Mouse (Mus musculus): Measurements from ENCODE around the gene Cebpb. TPM values are rescaled to one million over a fixed set of nuclear protein-coding genes. Genes with fewer than 3 reads are reported as not detected.

The Cebpb gene
- polyA plus RNA-seq, 1 experiment, result not detected

DNA sequence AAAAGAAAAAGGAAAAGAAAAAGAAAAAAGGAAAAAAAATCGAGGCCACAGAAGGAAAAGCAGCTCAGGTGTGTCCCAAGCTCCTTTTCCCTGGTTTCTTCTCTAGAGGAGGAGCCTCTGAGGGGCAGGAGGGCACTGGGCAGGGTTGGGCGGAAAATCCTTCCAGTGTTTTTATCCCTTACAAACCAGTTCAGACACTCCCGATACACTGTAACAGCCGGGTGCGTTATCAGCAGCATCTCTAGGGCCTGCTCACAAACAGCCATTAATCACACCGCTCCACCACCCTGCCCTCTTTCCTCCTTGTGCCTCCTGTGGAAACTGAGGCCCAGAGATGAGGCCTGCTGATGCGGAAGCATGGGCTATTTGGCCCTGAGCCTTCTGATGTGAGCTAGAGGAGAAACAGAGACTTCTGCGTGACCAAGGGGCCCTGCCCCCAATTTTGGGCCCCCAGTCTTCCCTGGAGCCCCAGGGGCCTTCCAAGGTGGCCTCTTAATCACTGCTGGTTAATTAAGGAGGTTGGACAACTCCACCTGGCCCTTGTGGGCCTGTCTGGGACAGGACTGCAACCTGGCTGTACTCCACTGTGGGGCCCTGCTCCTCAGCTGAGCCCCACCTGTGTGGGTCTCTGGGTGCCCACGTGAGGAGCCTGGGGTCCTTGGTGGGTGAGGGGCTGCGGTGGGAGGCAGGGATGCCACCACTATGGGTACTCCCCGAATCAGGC is 32.6 kb downstream of the Cebpb start:
- no peak overlapping the region for H3K4me3 ChIP-seq (ENCODE audit: insufficient read depth, low read depth, low read length)
- 88% methylated on average over 11 of the region's 11 CpGs for WGBS
- no peak for TF ChIP-seq POLR2A (IDR thresholded peaks at IDR 0.05; ENCODE audit: insufficient read depth, low read depth, low read length)
- no peak for TF ChIP-seq CTCF (IDR thresholded peaks at IDR 0.05; ENCODE audit: insufficient read depth, low read depth, low read length)

DNA sequence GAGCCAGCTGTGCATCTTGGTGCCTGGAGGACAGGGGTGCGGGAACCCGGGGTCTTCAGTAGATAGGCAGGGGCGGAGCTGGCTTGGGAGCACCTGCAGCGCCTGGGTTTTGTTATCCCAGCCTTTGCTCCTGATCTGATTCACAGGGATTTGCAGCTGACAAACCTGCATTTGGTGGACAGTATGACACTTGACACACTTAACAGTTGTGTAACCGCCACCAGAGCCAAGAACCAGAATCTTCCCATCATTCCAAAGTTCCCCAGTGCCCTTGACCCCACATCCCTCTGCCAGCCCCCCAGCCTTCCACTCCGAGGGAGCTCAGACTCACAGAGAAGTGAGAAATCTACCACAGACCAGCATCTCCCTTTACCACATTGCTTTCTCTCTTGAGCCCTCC is 33.8 kb downstream of the Cebpb start:
- Histone ChIP-seq H3K4me3 (ENCODE audit: insufficient read depth, low read depth, low read length) (no peak overlapping the region), H3K4me1 (ENCODE audit: control insufficient read depth, insufficient read depth, low read length) (peaks cover 10% of the 10 kb centered on the region), H3K27ac (ENCODE audit: insufficient read depth, low read depth, low read length) (no peak overlapping the region)
- WGBS, result 81% methylated on average over 6 of the region's 6 CpGs
- no peak for TF ChIP-seq POLR2A (IDR thresholded peaks at IDR 0.05; ENCODE audit: insufficient read depth, low read depth, low read length)
- no peak for TF ChIP-seq CTCF (IDR thresholded peaks at IDR 0.05; ENCODE audit: insufficient read depth, low read depth, low read length)

More for the DNA sequence above, 32.6 kb downstream of the Cebpb start:
- Histone ChIP-seq H3K27ac (ENCODE audit: insufficient read depth, low read depth, low read length) (no peak overlapping the region), H3K4me1 (ENCODE audit: control insufficient read depth, insufficient read depth, low read length) (no peaks in the 10 kb centered on the region)

DNA sequence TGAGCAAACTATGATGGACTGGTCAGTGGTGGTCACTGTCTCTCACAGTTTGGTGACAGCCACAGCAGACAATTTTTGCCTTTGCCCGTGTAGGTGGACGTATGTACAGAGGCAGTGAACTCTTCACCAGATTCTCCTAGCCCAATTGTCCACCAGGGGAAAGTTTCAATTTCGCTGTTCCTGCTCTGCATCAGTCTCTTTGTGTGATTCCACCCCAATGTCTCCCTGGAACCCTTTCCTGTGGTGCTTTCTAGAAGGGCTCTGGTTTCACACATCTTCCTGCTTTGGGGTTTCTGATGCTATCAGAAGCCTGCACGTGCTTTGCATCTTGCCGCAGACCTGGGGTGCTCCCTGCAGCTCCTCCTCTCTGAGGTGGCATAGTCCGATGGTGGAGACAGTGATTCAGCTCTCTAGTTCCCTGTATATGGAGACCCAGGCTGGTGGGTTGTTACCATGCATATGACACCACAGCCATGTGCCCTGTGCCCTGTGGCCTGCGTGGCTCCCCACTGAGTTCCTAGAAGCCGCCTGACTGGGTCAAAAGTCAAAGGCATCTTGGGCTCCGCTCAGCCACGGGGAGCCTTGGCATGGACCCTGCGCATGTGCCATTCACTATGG is 35.0 kb downstream of the Cebpb start:
- Histone ChIP-seq H3K27ac (ENCODE audit: insufficient read depth, low read depth, low read length) (no peak overlapping the region), H3K4me3 (ENCODE audit: insufficient read depth, low read depth, low read length) (no peak overlapping the region), H3K4me1 (ENCODE audit: control insufficient read depth, insufficient read depth, low read length) (peaks cover 10% of the 10 kb centered on the region)
- no peak for TF ChIP-seq CTCF (IDR thresholded peaks at IDR 0.05; ENCODE audit: insufficient read depth, low read depth, low read length)
- no peak for TF ChIP-seq POLR2A (IDR thresholded peaks at IDR 0.05; ENCODE audit: insufficient read depth, low read depth, low read length)
- WGBS, result 90% methylated on average over 11 of the region's 11 CpGs

DNA sequence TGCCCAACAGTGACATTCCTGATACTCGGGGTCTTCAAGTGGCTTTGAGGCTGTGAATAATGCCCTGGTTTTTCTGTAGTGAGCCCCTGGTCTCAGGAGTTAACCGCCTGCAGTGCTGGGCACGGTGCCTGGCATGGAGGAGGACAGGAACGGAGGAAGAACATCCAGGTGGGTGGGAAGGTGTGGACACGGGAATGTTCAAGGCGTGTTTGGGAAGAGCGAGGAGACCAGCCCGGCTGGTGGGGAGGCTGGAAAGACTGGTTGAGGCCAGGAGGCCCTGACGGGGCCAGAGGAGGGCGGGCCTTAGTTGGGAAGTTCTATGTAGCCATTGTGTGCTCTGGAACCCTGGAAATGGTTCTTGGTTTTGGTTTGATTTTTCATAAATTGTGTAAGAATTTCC is 37.2 kb downstream of the Cebpb start:
- WGBS, result 92% methylated on average over 10 of the region's 10 CpGs
- H3K27ac ChIP-seq (ENCODE audit: insufficient read depth, low read depth, low read length), result no peak overlapping the region
- H3K4me3 ChIP-seq (ENCODE audit: insufficient read depth, low read depth, low read length), result no peak overlapping the region
- TF ChIP-seq CTCF (IDR thresholded peaks at IDR 0.05; ENCODE audit: insufficient read depth, low read depth, low read length) (no peak), POLR2A (IDR thresholded peaks at IDR 0.05; ENCODE audit: insufficient read depth, low read depth, low read length) (no peak)
- peaks cover 14% of the 10 kb centered on the region for H3K4me1 ChIP-seq (ENCODE audit: control insufficient read depth, insufficient read depth, low read length)

DNA sequence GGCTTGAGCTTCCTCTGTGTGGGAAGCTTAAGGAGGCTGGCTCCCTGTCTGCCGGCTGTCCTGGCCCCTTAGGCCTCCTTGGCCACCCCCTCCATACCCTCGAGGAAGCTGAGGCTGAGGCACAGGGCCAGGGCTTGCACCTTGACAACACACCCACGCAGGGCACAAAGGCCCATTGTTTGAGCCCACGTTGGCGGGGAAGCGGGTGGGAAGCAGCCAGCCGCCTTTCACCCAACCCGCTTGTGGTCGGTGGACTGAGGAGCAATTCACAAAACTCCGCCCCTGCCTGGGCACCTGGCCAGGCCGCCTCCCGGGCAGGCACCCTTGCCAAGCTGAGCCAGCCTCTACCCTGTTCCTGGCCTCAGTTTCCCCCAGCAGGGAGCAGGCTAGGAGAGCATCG is 38.4 kb downstream of the Cebpb start:
- no peak for TF ChIP-seq CTCF (IDR thresholded peaks at IDR 0.05; ENCODE audit: insufficient read depth, low read depth, low read length)
- no peak for TF ChIP-seq POLR2A (IDR thresholded peaks at IDR 0.05; ENCODE audit: insufficient read depth, low read depth, low read length)
- WGBS, result 27% methylated on average over 13 of the region's 13 CpGs
- Histone ChIP-seq H3K4me3 (ENCODE audit: insufficient read depth, low read depth, low read length) (no peak overlapping the region), H3K4me1 (ENCODE audit: control insufficient read depth, insufficient read depth, low read length) (peaks cover 14% of the 10 kb centered on the region), H3K27ac (ENCODE audit: insufficient read depth, low read depth, low read length) (no peak overlapping the region)

DNA sequence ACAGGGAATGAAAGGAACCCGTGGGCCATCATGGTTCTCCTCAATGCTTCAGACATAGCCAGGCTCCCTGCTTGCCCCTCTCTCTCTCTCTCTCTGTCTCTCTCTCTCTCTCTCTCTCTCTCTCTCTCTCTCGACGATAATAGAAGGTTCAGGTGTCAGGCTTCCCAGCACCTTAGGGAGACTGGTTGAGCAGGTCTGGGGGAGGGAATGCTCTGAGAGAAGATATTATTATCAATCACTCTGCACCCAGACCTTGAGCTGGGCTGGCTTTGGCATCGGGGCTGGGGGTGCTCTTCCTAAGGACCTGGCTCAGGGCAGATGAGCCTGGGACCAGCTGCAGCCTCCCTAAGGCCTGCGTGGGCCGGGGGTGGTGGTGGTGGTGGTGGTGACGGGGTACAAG is 41.3 kb downstream of the Cebpb start:
- H3K27ac ChIP-seq (ENCODE audit: insufficient read depth, low read depth, low read length), result no peak overlapping the region
- WGBS, result 78% methylated on average over 7 of the region's 7 CpGs
- H3K4me3 ChIP-seq (ENCODE audit: insufficient read depth, low read depth, low read length), result no peak overlapping the region
- TF ChIP-seq CTCF (IDR thresholded peaks at IDR 0.05; ENCODE audit: insufficient read depth, low read depth, low read length) (no peak), POLR2A (IDR thresholded peaks at IDR 0.05; ENCODE audit: insufficient read depth, low read depth, low read length) (no peak)
- peaks cover 14% of the 10 kb centered on the region for H3K4me1 ChIP-seq (ENCODE audit: control insufficient read depth, insufficient read depth, low read length)

DNA sequence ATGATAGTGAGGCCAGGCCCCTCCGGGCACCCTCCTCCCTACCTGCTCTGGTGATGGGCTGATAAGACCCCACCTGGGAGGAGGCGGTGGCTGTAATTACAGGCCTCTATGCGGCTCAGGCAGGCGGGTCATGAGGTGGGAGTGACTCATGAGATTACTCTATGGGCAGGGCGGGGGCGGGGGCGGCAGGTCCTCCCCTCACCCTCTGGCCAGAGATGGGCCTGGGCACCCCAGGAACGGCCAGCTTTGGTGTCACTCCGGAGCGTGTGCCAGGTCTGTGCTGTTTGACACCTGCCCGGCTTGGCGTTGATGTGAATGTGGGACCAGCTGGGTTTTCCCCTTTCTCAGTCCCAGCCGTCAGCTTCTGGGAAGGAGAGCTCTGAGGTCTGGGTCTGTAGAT is 42.4 kb downstream of the Cebpb start:
- WGBS, result 83% methylated on average over 13 of the region's 13 CpGs
- no peak overlapping the region for H3K27ac ChIP-seq (ENCODE audit: insufficient read depth, low read depth, low read length)

DNA sequence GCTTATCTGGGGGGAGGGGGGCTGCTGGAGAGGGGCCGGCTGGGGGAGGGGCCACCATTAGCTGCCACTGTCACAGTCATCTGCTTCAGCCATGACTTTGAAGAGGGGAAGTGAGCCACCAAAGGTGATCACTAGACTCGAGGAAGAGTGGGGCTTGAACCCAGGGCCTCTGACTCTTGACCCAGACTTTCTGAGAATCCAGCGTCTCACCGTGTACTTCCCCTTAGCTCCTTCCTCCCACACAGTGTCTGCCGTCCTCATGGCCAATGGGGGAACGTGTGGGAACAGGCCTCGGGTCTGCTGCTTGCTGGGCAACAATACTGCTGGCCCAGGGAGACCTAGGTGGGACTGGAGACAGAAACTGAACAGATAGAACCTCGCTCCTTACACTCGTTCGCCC is 46.1 kb downstream of the Cebpb start:
- H3K27ac ChIP-seq (ENCODE audit: insufficient read depth, low read depth, low read length), result no peak overlapping the region
- no peak overlapping the region for H3K4me3 ChIP-seq (ENCODE audit: insufficient read depth, low read depth, low read length)
- WGBS, result 85% methylated on average over 10 of the region's 10 CpGs
- TF ChIP-seq POLR2A (IDR thresholded peaks at IDR 0.05; ENCODE audit: insufficient read depth, low read depth, low read length) (no peak), CTCF (IDR thresholded peaks at IDR 0.05; ENCODE audit: insufficient read depth, low read depth, low read length) (no peak)
- H3K4me1 ChIP-seq (ENCODE audit: control insufficient read depth, insufficient read depth, low read length), result peaks cover 4% of the 10 kb centered on the region

More for the DNA sequence above, 42.4 kb downstream of the Cebpb start:
- TF ChIP-seq POLR2A (IDR thresholded peaks at IDR 0.05; ENCODE audit: insufficient read depth, low read depth, low read length) (no peak), CTCF (IDR thresholded peaks at IDR 0.05; ENCODE audit: insufficient read depth, low read depth, low read length) (no peak)
- Histone ChIP-seq H3K4me3 (ENCODE audit: insufficient read depth, low read depth, low read length) (no peak overlapping the region), H3K4me1 (ENCODE audit: control insufficient read depth, insufficient read depth, low read length) (peaks cover 14% of the 10 kb centered on the region)

DNA sequence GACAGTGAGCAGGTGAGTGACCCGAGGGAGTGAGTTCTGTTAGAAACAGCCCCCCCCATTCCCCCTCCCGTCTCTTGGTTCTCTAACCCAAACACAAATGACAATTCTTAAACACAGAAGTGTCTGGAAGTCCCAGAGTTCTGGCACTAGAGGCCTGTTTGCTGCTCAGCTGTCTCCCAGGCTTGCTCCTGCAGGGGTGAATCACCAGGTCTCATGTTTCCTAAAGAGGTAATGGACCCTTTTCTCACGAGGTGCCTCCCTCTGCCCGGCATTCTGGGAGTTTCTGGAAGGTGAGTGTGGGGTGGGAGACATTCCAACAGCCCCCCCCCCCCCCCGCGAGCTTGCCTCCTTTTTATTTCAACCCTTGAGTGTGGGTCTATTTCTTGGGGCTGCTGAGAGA is 50.3 kb downstream of the Cebpb start:
- WGBS, result 51% methylated on average over 6 of the region's 6 CpGs
- H3K4me1 ChIP-seq (ENCODE audit: control insufficient read depth, insufficient read depth, low read length), result peaks cover 2% of the 10 kb centered on the region; the same call in 1 of the 2 replicates
- no peak for TF ChIP-seq POLR2A (IDR thresholded peaks at IDR 0.05; ENCODE audit: insufficient read depth, low read depth, low read length)
- no peak for TF ChIP-seq CTCF (IDR thresholded peaks at IDR 0.05; ENCODE audit: insufficient read depth, low read depth, low read length)
- no peak overlapping the region for H3K27ac ChIP-seq (ENCODE audit: insufficient read depth, low read depth, low read length)
- no peak overlapping the region for H3K4me3 ChIP-seq (ENCODE audit: insufficient read depth, low read depth, low read length)

Other genes starting within 250 kb of the Cebpb start
- not detected in 2 replicates for gene Rnf114, start 196.3 kb upstream of the Cebpb start, polyA plus RNA-seq (2012; ENCODE audit: insufficient read depth, insufficient read length, low replicate concordance, missing spikeins)
- gene Spata2, start 196.0 kb upstream of the Cebpb start, polyA plus RNA-seq (2012; ENCODE audit: insufficient read depth, insufficient read length, low replicate concordance, missing spikeins), result not detected in 2 replicates
- not detected in 2 replicates for gene Snai1, start 150.7 kb upstream of the Cebpb start, polyA plus RNA-seq (2012; ENCODE audit: insufficient read depth, insufficient read length, low replicate concordance, missing spikeins)
- not detected in 2 replicates for gene Ube2v1, start 56.8 kb upstream of the Cebpb start, polyA plus RNA-seq (2012; ENCODE audit: insufficient read depth, insufficient read length, low replicate concordance, missing spikeins)
- not detected in 2 replicates for gene Gm20431, start 27.4 kb upstream of the Cebpb start, polyA plus RNA-seq (2012; ENCODE audit: insufficient read depth, insufficient read length, low replicate concordance, missing spikeins)
- gene Tmem189, start 907 bp downstream of the Cebpb start, polyA plus RNA-seq (2012; ENCODE audit: insufficient read depth, insufficient read length, low replicate concordance, missing spikeins), result 167 TPM in 1 of 2 replicates, not detected in the other
- gene Ptpn1, start 243.1 kb downstream of the Cebpb start, polyA plus RNA-seq (2012; ENCODE audit: insufficient read depth, insufficient read length, low replicate concordance, missing spikeins), result not detected in 2 replicates

Data from olfactory bulb, adult 2 months (tissue).